Mouse (Mus musculus) bone marrow, adult 2 months (tissue): ENCODE measurements around the gene Tmcc1.

Experiments used
- CTCF ChIP-seq: fragments of 200-500 bp; IDR thresholded peaks from 2 replicates; pipeline ENCODE4 v1.5.1; 2011; ENCODE audit warnings: low read length, control low read depth; ENCODE audit not compliant: control insufficient read depth, insufficient read depth
- POLR2A ChIP-seq: fragments of 200-500 bp; IDR thresholded peaks from 2 replicates; pipeline ENCODE4 v1.6.1; 2011; ENCODE audit warnings: low read depth, mild to moderate bottlenecking, control low read depth, low read length, borderline replicate concordance; ENCODE audit not compliant: control insufficient read depth

GRCm38 (mm10) chr6:116007561-116008173 is 185.6 kb downstream of the Tmcc1 start:
- no peak for TF ChIP-seq POLR2A
- peak; percentile 72 for TF ChIP-seq CTCF
